Mouse (Mus musculus) lung, adult 2 months (tissue): ENCODE measurements around the gene Eif4b. TPM values are rescaled to one million over a fixed set of nuclear protein-coding genes. Genes with fewer than 3 reads are reported as not detected.

Source experiments
- DNase-seq: peaks from one replicate; pipeline ENCODE4 v3.0.0; 2022
- H3K4me1 ChIP-seq: fragments of 200-500 bp; 2 replicates; pipeline ENCODE4 v1.6.1; 2011; ENCODE audit warnings: low read length; ENCODE audit not compliant: control insufficient read depth, insufficient read depth
- H3K4me3 ChIP-seq: fragments of 200-500 bp; replicated peaks from 2 replicates; pipeline ENCODE3; 2011; ENCODE audit warnings: low read depth, mild to moderate bottlenecking, control low read depth, low read length; ENCODE audit errors: extremely low read depth
- CTCF ChIP-seq: fragments of 200-500 bp; IDR thresholded peaks from 2 replicates; pipeline ENCODE4 v1.5.1; 2011; ENCODE audit warnings: mild to moderate bottlenecking, low read length, control low read depth; ENCODE audit not compliant: insufficient read depth
- POLR2A ChIP-seq: fragments of 200-500 bp; IDR thresholded peaks from 2 replicates; pipeline ENCODE4 v1.6.1; 2011; ENCODE audit warnings: low read depth, mild to moderate bottlenecking, control low read depth, low read length, borderline replicate concordance; ENCODE audit errors: extremely low read depth
- WGBS: fragments of 180-500 bp; shearing (Covaris S2); methylation state at CpG from one replicate; pipeline ENCODE4 v1.1.7; 2018; 5-methylcytosine and 5-hydroxymethylcytosine counted together
- polyA plus RNA-seq: library from polyadenylated mRNA; depleted of rRNA; stranded (reverse); fragments of >200 nt; gene quantifications from 2 replicates; pipeline ENCODE4 v1.2.3, GENCODE M21; 2012

The Eif4b gene
- polyA plus RNA-seq, 1 experiment: 87.1 TPM

DNA sequence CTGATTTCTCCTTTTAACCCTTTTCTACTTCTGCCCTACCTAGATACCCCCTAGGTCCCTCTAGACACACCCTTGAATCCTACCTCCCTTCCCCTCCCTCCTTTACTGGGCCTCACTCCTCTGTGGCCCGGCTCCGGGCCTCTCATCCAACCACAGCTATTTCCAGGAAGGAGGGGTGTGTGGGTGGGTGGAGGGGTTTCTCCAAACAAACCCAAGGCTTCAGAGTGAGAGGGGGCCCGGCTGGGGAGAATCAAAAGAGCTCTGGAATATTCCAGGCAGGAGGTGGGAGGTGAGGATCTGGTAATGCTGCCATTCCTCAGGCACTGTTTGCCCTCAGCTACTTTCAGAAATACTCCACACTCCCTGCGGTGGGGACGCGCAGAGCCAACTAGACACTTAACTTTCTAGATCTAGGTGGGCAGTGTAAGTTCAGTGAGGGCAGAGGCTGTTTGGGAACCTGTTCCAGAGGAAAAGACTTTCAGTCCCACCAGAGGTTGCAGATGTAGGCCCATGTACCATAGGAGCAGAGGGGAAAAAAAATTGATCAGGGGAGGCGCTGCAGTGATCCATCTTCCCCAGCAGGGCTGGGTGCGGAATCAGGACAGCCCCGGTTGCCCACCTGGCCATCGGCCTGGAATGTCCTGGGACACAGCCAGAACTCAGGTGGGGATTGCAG is 27.6 kb downstream of the Eif4b start:
- peak; percentile 58 for DNase-seq
- WGBS: 32% methylated on average over 10 of the region's 10 CpGs
- 0 out of 2 replicates have a peak, but pooled peaks have one; percentile 6 for TF ChIP-seq POLR2A
- TF ChIP-seq CTCF: no peak
- Histone ChIP-seq H3K4me3 (peak overlapping the region; percentile 69), H3K4me1 (peaks cover 26% of the 10 kb centered on the region)

DNA sequence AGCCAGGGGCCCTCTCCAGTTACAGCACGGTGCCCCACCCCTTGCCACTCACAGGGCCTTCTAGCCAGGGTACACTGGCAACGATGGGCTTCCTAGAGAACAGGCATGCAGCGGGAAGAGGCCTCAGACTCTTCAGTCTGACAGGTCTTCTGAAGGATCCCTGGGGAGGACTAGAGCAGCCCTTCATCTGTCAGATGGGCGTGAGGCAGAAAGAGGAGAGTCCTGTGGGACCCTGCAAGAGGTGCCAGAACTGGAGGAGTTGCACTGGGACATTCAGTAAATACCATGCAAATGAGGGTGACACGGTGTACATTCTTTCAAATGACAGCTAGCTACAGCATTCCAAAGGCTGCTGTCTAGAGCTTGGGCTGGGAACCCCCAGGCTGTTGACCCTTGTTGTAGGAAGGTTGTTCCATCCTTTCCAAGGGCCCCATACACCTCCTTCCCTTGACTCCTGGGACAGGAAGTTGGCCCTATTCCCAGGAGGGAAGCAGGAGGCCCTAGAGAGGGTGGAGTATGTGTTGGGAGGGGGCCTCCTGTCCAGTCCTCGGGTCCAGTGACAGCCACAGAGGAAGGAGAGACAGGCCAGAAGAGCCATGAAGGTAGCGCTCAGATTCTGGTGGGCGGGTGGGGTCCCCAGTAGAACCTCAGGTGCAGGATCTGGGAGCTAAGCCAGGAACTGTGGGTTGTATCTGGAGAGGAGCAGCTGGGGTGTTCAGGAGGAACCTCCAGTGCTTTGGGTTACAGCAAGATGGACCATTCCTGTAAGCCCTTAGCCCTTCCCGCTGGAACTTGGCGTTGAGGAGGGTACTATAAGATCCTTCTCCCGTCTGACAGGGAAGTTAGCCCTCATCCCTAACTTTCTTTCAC is 28.3 kb downstream of the Eif4b start:
- H3K4me1 ChIP-seq: peaks cover 33% of the 10 kb centered on the region
- H3K4me3 ChIP-seq: peak overlapping the region; percentile 69
- DNase-seq: peak; percentile 80
- TF ChIP-seq CTCF (no peak), POLR2A (peak; percentile 86; the same call in 1 of the 2 replicates)
- 16% methylated on average over 11 of the region's 11 CpGs for WGBS

DNA sequence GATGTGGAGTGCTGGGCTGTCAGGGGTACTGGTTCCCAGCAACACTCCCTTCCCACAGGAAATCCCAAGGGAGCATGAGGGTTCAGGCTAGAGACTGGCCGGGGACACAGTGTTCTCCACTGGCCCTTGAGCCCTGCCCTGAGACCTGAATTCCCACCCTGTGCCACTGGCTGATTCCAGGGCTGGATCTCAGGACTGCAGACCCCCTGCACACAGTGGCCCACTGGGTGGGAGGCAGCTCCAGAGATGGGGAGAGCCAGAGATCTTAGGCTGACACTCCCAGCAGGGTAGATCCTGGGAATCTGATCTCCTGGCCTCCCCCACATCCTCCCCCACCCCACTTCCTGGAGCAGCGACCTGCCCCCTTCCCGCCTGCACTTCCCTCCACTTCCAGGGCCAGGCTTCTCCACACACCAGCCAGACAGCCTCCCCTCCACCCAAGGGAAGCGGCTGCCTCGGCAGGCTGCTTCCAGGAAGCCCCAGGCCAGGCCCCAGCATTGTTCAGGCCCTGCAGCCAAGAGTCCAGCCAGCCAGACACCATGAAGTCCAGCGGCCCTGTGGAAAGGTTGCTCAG is 29.1 kb downstream of the Eif4b start:
- TF ChIP-seq POLR2A (peak; percentile 75; the same call in 1 of the 2 replicates), CTCF (no peak)
- peak overlapping the region; percentile 69 for H3K4me3 ChIP-seq
- WGBS: 7% methylated on average over 6 of the region's 6 CpGs
- H3K4me1 ChIP-seq: peaks cover 32% of the 10 kb centered on the region
- peak; percentile 73 for DNase-seq

GRCm38 (mm10) chr15:102103371-102103946 is 29.9 kb downstream of the Eif4b start:
- no peak for TF ChIP-seq CTCF
- TF ChIP-seq POLR2A: peak; percentile 92
- 18% methylated on average over 14 of the region's 14 CpGs for WGBS
- Histone ChIP-seq H3K4me3 (peak overlapping the region; percentile 69), H3K4me1 (peaks cover 37% of the 10 kb centered on the region)
- peak; percentile 69 for DNase-seq

DNA sequence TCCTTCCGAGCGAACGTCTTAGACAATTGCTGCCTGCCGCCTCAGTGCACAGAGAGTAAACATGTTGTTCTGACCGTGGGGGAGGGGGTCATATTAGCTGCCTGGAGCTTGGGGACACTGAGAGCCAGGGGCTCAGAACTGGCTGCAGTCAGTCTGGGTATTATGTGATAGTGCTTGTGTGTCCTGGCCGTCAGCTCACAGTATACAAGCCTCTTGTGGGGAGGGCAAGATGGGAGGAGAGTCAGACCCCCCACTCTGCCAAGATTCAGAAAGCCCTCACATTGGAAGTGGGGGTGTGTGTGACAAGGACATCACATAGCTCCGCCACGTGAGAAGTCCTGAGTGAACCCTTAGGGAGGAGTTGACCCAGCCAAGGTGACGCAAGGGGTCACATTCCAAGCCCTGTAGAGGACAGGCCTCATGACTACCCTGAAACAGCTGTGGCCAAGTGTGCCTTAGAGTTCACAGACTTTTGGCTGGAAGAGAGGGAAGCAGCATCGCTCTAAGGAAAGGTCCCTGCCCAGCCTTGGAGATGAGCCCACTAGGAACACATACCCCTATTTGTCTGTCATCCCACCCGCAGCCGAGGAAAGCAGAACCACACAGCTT is 30.5 kb downstream of the Eif4b start:
- Histone ChIP-seq H3K4me1 (peaks cover 37% of the 10 kb centered on the region), H3K4me3 (peak overlapping the region; percentile 69)
- 12% methylated on average over 12 of the region's 12 CpGs for WGBS
- DNase-seq: peak; percentile 85
- TF ChIP-seq POLR2A (peak; percentile 70; the same call in 1 of the 2 replicates), CTCF (no peak)

DNA sequence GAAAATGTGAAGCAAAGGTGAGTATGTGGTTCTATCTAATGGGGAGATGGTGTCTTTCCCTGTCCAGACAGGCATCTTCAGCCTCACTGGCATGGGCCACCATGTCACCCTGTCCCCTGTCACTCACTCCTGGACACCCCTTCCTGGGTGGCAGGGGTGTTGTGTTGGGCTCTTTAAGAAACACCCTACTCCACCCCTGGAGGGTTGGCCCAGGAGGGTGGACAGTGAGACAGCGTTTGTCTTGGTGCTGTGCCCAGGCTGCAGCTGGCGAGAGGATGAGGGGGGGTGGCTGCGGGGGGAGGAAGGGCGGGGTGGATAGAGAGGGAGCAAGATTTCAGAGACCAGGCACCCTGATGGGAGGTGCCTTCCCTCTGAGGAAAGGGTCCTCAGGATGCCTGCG is 31.8 kb downstream of the Eif4b start:
- peaks cover 37% of the 10 kb centered on the region for H3K4me1 ChIP-seq
- WGBS: 4% methylated on average over 5 of the region's 5 CpGs

GRCm38 (mm10) chr15:102105764-102106730 is 32.5 kb downstream of the Eif4b start:
- peak overlapping the region; percentile 44 for H3K4me3 ChIP-seq
- H3K4me1 ChIP-seq: peaks cover 37% of the 10 kb centered on the region
- 25% methylated on average over 18 of the region's 18 CpGs for WGBS
- TF ChIP-seq CTCF (no peak), POLR2A (no peak)
- no peak for DNase-seq

More for the DNA sequence above, 31.8 kb downstream of the Eif4b start:
- H3K4me3 ChIP-seq: peak overlapping the region; percentile 44
- DNase-seq: peak; percentile 77
- no peak for TF ChIP-seq CTCF
- peak; percentile 61; the same call in 1 of the 2 replicates for TF ChIP-seq POLR2A

DNA sequence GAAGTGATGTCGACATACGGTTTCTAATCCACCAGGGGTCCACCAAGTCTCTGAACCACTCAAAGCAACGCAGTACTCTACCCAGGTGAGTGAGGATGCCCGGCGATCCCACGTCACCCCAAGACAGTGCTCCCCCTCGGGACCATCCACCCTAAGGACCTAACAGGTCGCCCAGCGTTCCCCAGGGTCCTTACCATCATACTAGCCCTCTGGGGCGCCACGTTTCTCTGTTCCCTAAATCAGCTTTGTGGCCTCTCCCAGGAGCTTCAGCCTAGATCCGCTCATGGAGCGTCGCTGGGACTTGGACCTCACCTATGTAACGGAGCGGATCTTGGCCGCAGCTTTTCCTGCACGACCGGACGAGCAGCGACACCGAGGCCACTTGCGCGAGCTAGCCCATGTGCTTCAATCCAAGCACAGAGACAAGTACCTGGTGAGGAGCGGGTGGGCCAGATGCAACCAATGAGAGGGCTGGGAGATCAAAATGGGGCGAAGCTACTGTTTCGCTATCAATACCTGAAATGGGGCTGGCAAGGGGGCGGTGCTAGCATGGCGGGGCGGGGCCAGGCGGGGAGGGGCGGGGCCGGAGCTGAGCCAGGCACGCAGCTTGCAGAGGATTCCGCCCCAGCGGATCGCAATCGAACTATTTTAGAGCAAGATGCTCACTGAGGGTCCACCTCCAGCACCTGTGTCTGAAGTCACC is 33.3 kb downstream of the Eif4b start:
- peak; percentile 10; the same call in 1 of the 2 replicates for TF ChIP-seq POLR2A
- TF ChIP-seq CTCF: no peak
- H3K4me1 ChIP-seq: peaks cover 28% of the 10 kb centered on the region
- peak overlapping the region; percentile 1 for H3K4me3 ChIP-seq
- no peak for DNase-seq
- 49% methylated on average over 38 of the region's 38 CpGs for WGBS
